Mouse (Mus musculus) B cell, adult (primary cell): Measurements from ENCODE around the gene Tmem39b. TPM values are rescaled to one million over a fixed set of nuclear protein-coding genes. Genes with fewer than 3 reads are reported as not detected.

Source experiments
- total RNA-seq: library from RNA; stranded (reverse); gene quantifications from 4 replicates; pipeline ENCODE4 v1.2.4, GENCODE M21; 2023; ENCODE audit not compliant: inconsistent age

The Tmem39b gene
- total RNA-seq = 16.8 to 19.2 TPM (median 17.5 TPM) in 4 replicates

GRCm38 (mm10) chr4:129696158-129696985 lies at the start of gene Tmem39b:
Tmem39b (minus strand) TSS chr4:129696838.

GRCm38 (mm10) chr4:129742232-129743009 lies 45.8 kb upstream of the Tmem39b start, which contains the start of gene Khdrbs1:
Khdrbs1 (minus strand) TSS chr4:129742303.

GRCm38 (mm10) chr4:129672083-129672877 lies 24.4 kb downstream of the Tmem39b start, which contains the start of gene Kpna6:
Kpna6 (minus strand) TSS chr4:129672767.

GRCm38 (mm10) chr4:129640638-129641467 lies 55.8 kb downstream of the Tmem39b start, which contains the start of gene Txlna:
Txlna (minus strand) TSS chr4:129641065.

Other genes with a start within 250 kb of the Tmem39b start
- 128 to 135 TPM (median 129 TPM) in 4 replicates for gene Bsdc1, start 235.3 kb downstream of the Tmem39b start, total RNA-seq
- gene Tssk3, start 205.8 kb downstream of the Tmem39b start, total RNA-seq = 0.42 to 0.81 TPM in 2 of 4 replicates, not detected in the others
- 0.96 to 2.4 TPM (median 0.99 TPM) in 3 of 4 replicates, not detected in the other for gene Fam229a, start 205.6 kb downstream of the Tmem39b start, total RNA-seq
- gene Marcksl1, start 183.3 kb downstream of the Tmem39b start, total RNA-seq = 75.1 to 90.8 TPM (median 82.9 TPM) in 4 replicates
- gene Hdac1, start 154.1 kb downstream of the Tmem39b start, total RNA-seq = 156 to 175 TPM (median 161 TPM) in 4 replicates
- 25.0 to 36.7 TPM (median 29.8 TPM) in 4 replicates for gene Lck, start 123.2 kb downstream of the Tmem39b start, total RNA-seq
- not detected in 4 replicates for gene Fam167b, start 118.3 kb downstream of the Tmem39b start, total RNA-seq
- 156 to 162 TPM (median 160 TPM) in 4 replicates for gene Eif3i, start 96.2 kb downstream of the Tmem39b start, total RNA-seq
- gene Tmem234, start 96.2 kb downstream of the Tmem39b start, total RNA-seq = 111 to 128 TPM (median 118 TPM) in 4 replicates
- 0.84 to 2.4 TPM (median 1.4 TPM) in 4 replicates for gene Dcdc2b, start 82.6 kb downstream of the Tmem39b start, total RNA-seq
- gene Iqcc, start 77.7 kb downstream of the Tmem39b start, total RNA-seq = 16.6 to 21.8 TPM (median 18.0 TPM) in 4 replicates
- 14.4 to 21.1 TPM (median 17.6 TPM) in 4 replicates for gene Ccdc28b, start 72.9 kb downstream of the Tmem39b start, total RNA-seq
- gene Txlna, start 55.8 kb downstream of the Tmem39b start, total RNA-seq = 73.6 to 90.3 TPM (median 86.7 TPM) in 4 replicates
- 39.2 to 48.0 TPM (median 44.4 TPM) in 4 replicates for gene Kpna6, start 24.1 kb downstream of the Tmem39b start, total RNA-seq
- 129 to 134 TPM (median 132 TPM) in 4 replicates for gene Khdrbs1, start 45.5 kb upstream of the Tmem39b start, total RNA-seq
- 370 to 439 TPM (median 425 TPM) in 4 replicates for gene Ptp4a2, start 114.4 kb upstream of the Tmem39b start, total RNA-seq
- gene Spocd1, start 232.4 kb upstream of the Tmem39b start, total RNA-seq = not detected in 4 replicates